Mouse (Mus musculus): Measurements from ENCODE around the gene Olfr520. TPM values are rescaled to one million over a fixed set of nuclear protein-coding genes. Genes with fewer than 3 reads are reported as not detected.

Olfr520 gene
- polyA plus RNA-seq, 1 experiment from 2014 or later: not detected

DNA sequence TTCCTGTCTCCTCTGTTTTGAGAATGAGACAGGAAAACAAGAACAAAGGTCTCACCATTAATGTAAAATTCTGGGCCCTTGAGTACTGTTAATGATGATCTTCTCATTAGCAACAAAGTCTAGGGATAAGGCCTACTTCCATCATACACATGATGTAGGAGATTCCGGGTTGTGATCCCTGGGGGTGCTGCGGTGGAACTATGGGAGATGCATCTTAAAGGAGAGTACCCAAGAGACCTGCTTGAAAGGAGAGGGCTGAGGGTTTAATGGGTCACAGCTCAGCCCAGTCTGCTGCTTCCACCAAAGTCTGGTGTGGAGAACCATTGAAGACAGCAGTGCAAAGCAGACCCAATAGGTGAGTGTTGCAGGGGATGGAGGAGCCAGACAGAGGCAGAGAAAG, 33.1 kb downstream of the Olfr520 start, which contains the start of gene Olfr521:
Gene Olfr521, plus strand, starts transcription at position 301 of the 400 bp plus-strand sequence.
- Histone ChIP-seq H3K9ac (ENCODE audit: low read depth, low read length) (no peak within 1 kb of the TSS), H3K27ac (ENCODE audit: low read length) (no peak within 1 kb of the TSS), H3K36me3 (ENCODE audit: control insufficient read depth, insufficient read depth, low read length) (no peaks in the 10 kb centered on the region), H3K27me3 (ENCODE audit: control insufficient read depth, insufficient read depth, low read depth, low read length) (no peaks in the 10 kb centered on the region), H3K4me2 (ENCODE audit: low read length) (no peak within 1 kb of the TSS), H3K4me1 (ENCODE audit: control insufficient read depth, insufficient read depth, low read length) (no peaks in the 10 kb centered on the region), H3K4me3 (ENCODE audit: low read depth, low read length) (no peak within 1 kb of the TSS), H3K9me3 (replicated peaks; ENCODE audit: control insufficient read depth, low read length, poor library complexity, severe bottlenecking) (peaks cover 4% of the 10 kb centered on the region)
- no peak for ATAC-seq
- 98% methylated on average over 2 of the region's 2 CpGs for WGBS

DNA sequence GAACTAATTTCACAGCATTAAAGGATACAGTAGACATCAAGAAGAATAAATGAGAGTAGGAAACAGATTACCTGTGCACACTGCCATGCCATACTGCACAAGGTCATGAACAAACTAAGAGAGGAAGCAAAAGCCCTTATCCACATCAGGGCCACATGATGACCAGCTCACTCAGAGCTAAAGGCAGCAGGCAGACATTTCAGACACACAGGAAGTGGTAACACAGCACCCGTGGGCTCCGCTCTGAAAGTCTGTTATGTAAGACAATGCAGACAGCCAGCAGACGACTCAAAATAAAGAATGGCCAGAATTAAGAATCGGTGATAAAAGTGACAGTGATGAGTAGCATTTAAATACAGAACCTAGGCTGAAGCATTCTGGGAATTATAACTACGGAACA, 51.3 kb downstream of the Olfr520 start:
- no peak overlapping the region for H3K4me2 ChIP-seq (ENCODE audit: low read length)
- 87% methylated on average over 5 of the region's 5 CpGs for WGBS

DNA sequence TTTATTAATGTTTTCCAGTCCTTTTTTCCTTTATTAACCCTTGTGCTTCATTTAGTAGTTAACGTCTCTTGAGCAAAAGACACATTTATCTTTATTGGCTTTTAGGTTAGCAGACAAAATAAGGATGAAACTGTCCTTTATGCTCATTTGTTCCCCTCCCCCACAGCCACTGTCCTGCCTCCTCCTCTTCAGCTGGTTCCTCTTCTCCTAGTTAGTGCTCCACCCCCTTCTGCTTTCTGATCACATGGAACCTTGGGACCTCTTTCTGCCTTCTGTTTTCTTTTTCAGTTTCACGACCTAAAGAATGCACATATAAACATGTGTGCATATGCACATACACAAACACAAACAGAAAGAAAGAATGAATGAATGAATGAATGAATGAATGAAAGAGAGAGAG, 51.8 kb downstream of the Olfr520 start:
- Histone ChIP-seq H3K4me1 (ENCODE audit: control insufficient read depth, insufficient read depth, low read length) (no peaks in the 10 kb centered on the region), H3K36me3 (ENCODE audit: control insufficient read depth, insufficient read depth, low read length) (no peaks in the 10 kb centered on the region), H3K27ac (ENCODE audit: low read length) (no peak overlapping the region), H3K9ac (ENCODE audit: low read depth, low read length) (no peak overlapping the region), H3K4me2 (ENCODE audit: low read length) (no peak overlapping the region), H3K4me3 (ENCODE audit: low read depth, low read length) (no peak overlapping the region), H3K27me3 (ENCODE audit: control insufficient read depth, insufficient read depth, low read depth, low read length) (no peaks in the 10 kb centered on the region), H3K9me3 (replicated peaks; ENCODE audit: control insufficient read depth, low read length, poor library complexity, severe bottlenecking) (no peaks in the 10 kb centered on the region)
- no peak for ATAC-seq
- WGBS: 83% methylated on average over 2 of the region's 2 CpGs

More for the DNA sequence above, 51.3 kb downstream of the Olfr520 start:
- H3K9me3 ChIP-seq (replicated peaks; ENCODE audit: control insufficient read depth, low read length, poor library complexity, severe bottlenecking): no peaks in the 10 kb centered on the region
- no peak overlapping the region for H3K27ac ChIP-seq (ENCODE audit: low read length)
- no peak for ATAC-seq
- no peaks in the 10 kb centered on the region for H3K27me3 ChIP-seq (ENCODE audit: control insufficient read depth, insufficient read depth, low read depth, low read length)
- H3K4me3 ChIP-seq (ENCODE audit: low read depth, low read length): no peak overlapping the region
- no peaks in the 10 kb centered on the region for H3K36me3 ChIP-seq (ENCODE audit: control insufficient read depth, insufficient read depth, low read length)
- no peaks in the 10 kb centered on the region for H3K4me1 ChIP-seq (ENCODE audit: control insufficient read depth, insufficient read depth, low read length)
- H3K9ac ChIP-seq (ENCODE audit: low read depth, low read length): no peak overlapping the region

DNA sequence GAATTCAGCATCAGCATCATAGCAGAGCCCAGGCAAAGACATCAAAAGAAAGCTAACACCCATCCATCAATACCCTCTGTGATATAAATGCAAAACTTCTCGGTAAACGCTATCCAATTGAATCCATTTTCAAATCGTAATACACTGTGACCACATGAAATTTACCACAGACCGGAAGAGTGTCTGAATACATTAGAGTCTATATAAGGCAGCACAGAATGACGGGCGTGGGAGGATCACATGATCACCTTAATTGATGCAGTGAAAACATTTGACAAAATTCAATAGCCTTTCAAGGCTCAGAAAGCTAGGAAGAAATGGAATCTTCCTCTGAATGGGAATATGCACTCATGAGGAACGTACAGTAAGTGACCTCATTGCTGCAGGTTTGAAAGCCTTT, 53.3 kb downstream of the Olfr520 start:
- no peaks in the 10 kb centered on the region for H3K36me3 ChIP-seq (ENCODE audit: control insufficient read depth, insufficient read depth, low read length)
- H3K4me3 ChIP-seq (ENCODE audit: low read depth, low read length): no peak overlapping the region
- no peak overlapping the region for H3K27ac ChIP-seq (ENCODE audit: low read length)
- no peak overlapping the region for H3K4me2 ChIP-seq (ENCODE audit: low read length)
- 0 out of 2 replicates have a peak, but pooled peaks cover 3% of the 10 kb centered on the region for H3K4me1 ChIP-seq (ENCODE audit: control insufficient read depth, insufficient read depth, low read length)
- 77% methylated on average over 7 of the region's 7 CpGs for WGBS
- no peak for ATAC-seq
- H3K9ac ChIP-seq (ENCODE audit: low read depth, low read length): no peak overlapping the region
- H3K27me3 ChIP-seq (ENCODE audit: control insufficient read depth, insufficient read depth, low read depth, low read length): no peaks in the 10 kb centered on the region
- H3K9me3 ChIP-seq (replicated peaks; ENCODE audit: control insufficient read depth, low read length, poor library complexity, severe bottlenecking): no peaks in the 10 kb centered on the region

DNA sequence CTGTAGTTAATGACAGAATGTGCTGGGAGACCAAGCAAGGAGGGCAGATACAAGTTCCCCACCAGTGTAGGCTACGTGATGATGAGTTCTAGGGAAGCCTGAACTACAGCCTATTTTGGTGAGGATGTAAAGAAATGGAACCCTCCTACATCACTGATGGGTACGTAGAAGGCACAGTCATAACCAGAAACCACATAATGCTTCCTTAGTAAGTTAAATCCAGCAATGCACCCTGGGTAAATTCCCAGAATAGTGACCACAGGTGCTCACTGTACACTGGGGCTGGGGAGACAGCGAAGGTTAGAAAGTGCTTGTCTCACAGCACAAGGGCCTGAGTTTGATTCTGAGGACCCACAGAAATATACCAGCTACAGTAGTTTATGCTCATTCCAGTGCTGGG, 55.5 kb downstream of the Olfr520 start:
- no peak overlapping the region for H3K4me2 ChIP-seq (ENCODE audit: low read length)
- whole genome bisulfite sequencing: 90% methylated on average over 3 of the region's 3 CpGs
- no peaks in the 10 kb centered on the region for H3K27me3 ChIP-seq (ENCODE audit: control insufficient read depth, insufficient read depth, low read depth, low read length)
- H3K36me3 ChIP-seq (ENCODE audit: control insufficient read depth, insufficient read depth, low read length): no peaks in the 10 kb centered on the region
- no peak for ATAC-seq
- 0 out of 2 replicates have a peak, but pooled peaks cover 3% of the 10 kb centered on the region for H3K4me1 ChIP-seq (ENCODE audit: control insufficient read depth, insufficient read depth, low read length)
- H3K9me3 ChIP-seq (replicated peaks; ENCODE audit: control insufficient read depth, low read length, poor library complexity, severe bottlenecking): no peaks in the 10 kb centered on the region
- H3K4me3 ChIP-seq (ENCODE audit: low read depth, low read length): no peak overlapping the region
- no peak overlapping the region for H3K9ac ChIP-seq (ENCODE audit: low read depth, low read length)
- H3K27ac ChIP-seq (ENCODE audit: low read length): no peak overlapping the region

Other genes starting within 250 kb of the Olfr520 start
- 405 and 414 TPM in 2 replicates for gene Rps3, start 246.5 kb upstream of the Olfr520 start, polyA plus RNA-seq (2015; fragmentation: Nextera tagmentation; extraction: Ambion mirVana)
- gene Arrb1, start 194.8 kb upstream of the Olfr520 start, polyA plus RNA-seq (2015; fragmentation: Nextera tagmentation; extraction: Ambion mirVana): 18.4 and 21.0 TPM in 2 replicates
- gene Tpbgl, start 103.2 kb upstream of the Olfr520 start, polyA plus RNA-seq (2015; fragmentation: Nextera tagmentation; extraction: Ambion mirVana): 1.1 and 1.6 TPM in 2 replicates
- gene Slco2b1, start 18.9 kb upstream of the Olfr520 start, polyA plus RNA-seq (2015; fragmentation: Nextera tagmentation; extraction: Ambion mirVana): 5.9 and 6.5 TPM in 2 replicates
- not detected in 2 replicates for gene Olfr521, start 33.2 kb downstream of the Olfr520 start, polyA plus RNA-seq (2015; fragmentation: Nextera tagmentation; extraction: Ambion mirVana)
- 1.5 and 2.5 TPM in 2 replicates for gene Neu3, start 98.1 kb downstream of the Olfr520 start, polyA plus RNA-seq (2015; fragmentation: Nextera tagmentation; extraction: Ambion mirVana)
- 1.1 and 1.3 TPM in 2 replicates for gene Xrra1, start 128.8 kb downstream of the Olfr520 start, polyA plus RNA-seq (2015; fragmentation: Nextera tagmentation; extraction: Ambion mirVana)
- gene Spcs2, start 133.2 kb downstream of the Olfr520 start, polyA plus RNA-seq (2015; fragmentation: Nextera tagmentation; extraction: Ambion mirVana): 286 and 308 TPM in 2 replicates

Measured in midbrain, embryonic 16.5 days (tissue).